Mouse (Mus musculus): ENCODE results near the gene A930009A15Rik.

Gene A930009A15Rik

GRCm38 (mm10) chr10:115569712-115570491, at the start of gene A930009A15Rik:
Gene A930009A15Rik, plus strand, starts transcription at chr10:115569986.
- DNase-seq (ENCODE audit: low spot score), result no peak

DNA sequence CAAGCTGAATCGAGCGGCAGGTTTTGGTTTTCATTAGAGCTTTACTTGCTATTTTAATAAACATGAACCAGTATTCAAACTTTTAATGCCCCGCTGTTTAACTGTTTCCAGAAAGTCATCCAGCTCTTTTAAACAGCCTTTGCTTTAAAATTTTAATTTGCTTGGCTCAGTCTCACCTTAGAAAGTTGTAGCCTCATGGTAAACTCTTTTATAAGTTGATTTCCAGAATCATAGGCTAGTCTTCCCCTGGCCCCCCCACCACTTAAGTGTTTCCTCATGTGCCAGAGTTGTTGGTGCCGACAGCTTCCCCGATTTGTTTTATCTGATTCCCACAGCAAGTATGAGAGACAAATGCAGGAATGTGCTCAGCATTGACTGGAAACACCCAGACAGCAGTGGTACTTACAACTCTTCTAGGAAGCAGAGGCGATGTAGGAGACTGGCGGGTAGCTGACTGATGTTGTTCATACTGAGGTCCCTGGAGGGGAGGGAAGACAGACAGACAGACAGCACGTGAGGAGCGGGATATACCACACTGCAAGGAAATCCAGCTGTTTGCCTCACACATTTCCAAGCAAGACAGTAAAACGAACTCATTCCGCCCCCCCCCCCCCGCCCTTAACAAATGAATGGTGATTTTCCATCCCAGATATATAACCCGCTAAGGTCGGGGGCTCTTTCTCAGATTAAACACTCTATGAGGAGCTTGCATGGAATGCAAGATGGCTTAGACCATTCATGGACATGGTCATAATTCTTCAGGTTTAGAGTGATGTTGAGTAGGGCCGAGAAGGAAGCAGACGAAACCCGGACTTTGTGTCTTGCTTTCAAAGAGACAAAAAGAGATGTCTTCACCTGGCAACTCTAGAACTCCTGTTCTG, 49.3 kb upstream of the A930009A15Rik start:
- DNase-seq (ENCODE audit: low spot score), result no peak

DNA sequence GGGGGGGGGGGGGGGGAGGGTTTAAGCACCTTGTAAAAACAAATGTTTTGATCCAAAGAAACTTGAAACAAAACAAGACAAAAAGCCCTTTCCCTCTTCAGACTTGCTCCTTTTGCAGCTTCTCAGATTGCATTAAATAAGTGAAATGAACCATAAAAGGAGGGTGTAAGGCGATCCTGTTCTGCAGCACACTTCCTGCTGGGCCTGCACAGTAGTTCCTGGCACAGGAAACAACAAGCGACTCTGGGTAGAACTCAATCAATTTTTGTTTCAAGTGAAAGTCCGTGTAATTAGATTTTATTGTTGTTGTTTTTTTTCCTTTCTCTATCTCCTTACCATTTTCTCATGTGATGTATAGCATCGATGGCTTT, 48.7 kb upstream of the A930009A15Rik start:
- DNase-seq (ENCODE audit: low spot score), result no peak

DNA sequence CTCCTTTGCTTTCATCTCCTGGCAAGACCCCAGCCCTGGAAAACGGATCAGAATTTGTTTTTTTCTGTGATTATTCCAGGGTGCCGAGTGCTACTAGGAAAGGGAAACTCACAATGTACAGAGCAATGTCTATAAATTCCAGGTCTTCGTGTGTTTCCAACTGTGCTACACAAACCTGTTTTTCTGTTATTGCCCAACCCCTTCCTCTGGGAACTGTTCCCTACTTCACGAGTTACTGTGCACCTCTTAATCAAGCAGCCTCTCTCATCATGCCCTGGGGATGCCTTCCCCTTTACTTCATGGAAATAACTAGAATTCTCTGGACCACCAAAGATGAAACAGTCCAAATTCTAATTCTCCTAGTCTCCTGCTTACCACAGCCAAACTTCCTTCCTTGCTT, 40.9 kb upstream of the A930009A15Rik start:
- DNase-seq (ENCODE audit: low spot score), result no peak

DNA sequence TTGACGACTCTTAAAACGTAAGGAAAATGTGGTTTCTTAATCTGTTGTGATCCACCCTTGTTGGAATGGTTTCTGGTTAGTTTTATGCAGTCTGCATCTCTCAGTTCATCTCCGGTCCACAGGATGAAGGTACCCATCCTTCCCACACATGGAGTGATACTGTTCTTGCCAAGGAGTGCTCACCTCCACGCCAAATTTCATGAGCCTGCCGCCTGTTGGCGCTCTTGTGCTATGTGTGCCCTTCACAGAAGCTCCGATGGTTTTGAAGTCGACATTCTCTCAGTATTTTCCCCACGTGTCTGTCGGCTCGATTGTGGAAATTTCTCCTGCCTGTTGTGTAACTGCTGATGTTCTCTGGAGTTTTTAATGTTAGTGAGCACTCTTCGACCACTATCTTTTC, 40.0 kb upstream of the A930009A15Rik start:
- DNase-seq (ENCODE audit: low spot score), result no peak

GRCm38 (mm10) chr10:115530746-115531145, 39.0 kb upstream of the A930009A15Rik start:
- DNase-seq (ENCODE audit: low spot score), result no peak

GRCm38 (mm10) chr10:115542917-115543316, 26.9 kb upstream of the A930009A15Rik start:
- no peak for DNase-seq (ENCODE audit: low spot score)

DNA sequence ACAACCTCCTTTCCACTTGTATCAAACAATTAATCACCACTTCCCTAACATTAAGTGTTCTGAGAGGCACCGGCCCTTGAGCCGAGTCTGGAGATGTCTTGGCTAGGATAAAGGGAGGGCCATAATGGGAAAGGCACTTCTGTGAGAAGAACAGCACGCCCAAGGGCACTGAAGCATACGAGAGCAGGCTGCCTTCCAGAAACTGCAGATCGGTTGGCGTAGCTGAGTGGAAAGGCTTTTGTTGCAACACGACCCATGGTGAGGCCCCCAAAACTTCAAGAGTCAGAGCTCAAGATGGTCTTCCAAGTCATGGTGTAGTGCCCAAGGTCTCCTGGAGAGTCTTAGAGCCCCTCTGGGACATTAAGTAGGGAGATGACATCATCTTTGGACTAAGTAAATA, 19.5 kb upstream of the A930009A15Rik start:
- no peak for DNase-seq (ENCODE audit: low spot score)

DNA sequence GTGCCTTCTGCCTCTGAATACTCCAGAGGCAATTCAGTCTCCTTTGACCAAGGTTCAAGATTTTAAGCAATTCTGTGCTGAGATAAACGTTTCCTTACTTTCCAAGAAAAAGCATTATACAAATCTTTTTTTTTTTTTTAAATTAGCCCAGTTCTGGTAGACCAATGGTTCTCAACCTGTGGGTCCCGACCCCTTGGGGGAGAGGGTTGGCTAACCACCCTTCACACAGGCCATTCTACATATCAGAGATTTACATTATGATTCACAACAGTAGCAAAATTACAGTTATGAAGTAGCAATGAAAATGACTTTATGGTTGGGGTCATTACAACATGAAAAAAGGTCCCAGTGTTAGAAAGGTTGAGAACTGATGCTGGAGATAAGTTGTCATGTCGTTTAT, 18.7 kb upstream of the A930009A15Rik start:
- DNase-seq (ENCODE audit: low spot score), result no peak

- no peak for DNase-seq (ENCODE audit: low spot score)
Observed at GRCm38 (mm10) chr10:115553352-115554113, 16.3 kb upstream of the A930009A15Rik start.

DNA sequence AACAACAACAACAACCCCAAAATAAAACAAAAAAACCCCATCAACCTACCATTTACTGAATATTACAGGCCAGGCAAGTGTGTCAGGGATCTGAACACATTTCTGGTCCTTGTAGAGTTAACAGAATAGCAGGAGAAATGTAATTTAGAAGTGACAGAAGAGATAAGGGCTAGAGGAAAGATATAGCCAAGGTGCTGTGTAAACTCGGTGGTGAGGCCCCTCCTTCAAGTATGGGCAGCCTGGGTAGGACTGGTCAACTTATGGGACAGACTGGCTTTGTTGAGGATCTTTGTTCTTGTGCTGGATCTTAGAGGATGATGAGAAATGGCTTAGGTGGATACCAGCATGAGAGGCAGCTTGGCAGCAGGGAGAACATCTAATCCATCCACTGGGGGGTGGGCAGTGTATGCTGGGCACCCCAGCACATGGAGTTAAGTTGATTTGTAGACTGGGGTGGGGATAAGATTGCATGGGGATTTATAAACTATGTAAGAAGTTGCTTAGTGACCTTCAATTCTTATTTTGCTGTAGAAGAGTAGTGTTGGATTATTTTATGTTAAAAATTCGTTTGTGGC, 14.5 kb upstream of the A930009A15Rik start:
- no peak for DNase-seq (ENCODE audit: low spot score)

GRCm38 (mm10) chr10:115556738-115557242, 13.0 kb upstream of the A930009A15Rik start:
- DNase-seq (ENCODE audit: low spot score), result no peak

DNA sequence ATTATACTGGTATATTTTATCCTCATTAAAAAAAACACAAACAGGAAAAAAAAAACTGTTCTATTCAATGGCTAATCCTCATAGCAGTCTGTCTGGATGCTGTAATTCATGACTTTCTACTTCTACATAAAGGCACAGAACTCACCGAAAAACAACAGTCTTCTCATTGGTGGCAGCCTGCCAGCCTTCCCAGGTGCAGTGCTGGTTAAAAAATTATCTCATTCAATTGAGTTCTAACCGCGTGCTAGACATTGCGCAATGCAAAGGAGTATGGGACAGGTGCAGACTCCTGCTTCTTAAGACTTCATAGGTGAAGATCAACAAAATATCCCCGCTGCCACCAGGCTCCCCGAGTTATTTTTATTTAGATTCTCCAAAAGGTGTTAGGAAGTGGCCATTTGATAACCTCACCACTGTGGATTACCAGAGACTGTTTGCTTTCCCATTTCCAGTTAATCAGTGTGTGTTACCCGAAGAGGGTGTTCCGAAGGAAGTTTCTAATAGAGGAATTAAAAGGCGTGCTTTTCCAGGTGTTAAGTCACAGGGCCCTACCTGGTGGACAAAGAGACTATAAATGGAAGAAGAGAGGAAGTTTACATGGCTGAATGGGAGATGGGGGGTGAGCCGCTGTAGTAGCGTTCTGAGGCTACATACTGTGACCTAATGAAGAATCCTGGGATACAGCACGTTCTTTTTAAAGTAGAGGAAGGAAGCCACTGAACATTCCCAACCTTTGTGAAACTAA, 8.5 kb upstream of the A930009A15Rik start:
- no peak for DNase-seq (ENCODE audit: low spot score)

GRCm38 (mm10) chr10:115562911-115563686, 6.7 kb upstream of the A930009A15Rik start:
- DNase-seq (ENCODE audit: low spot score), result no peak

- DNase-seq (ENCODE audit: low spot score), result no peak
Observed at GRCm38 (mm10) chr10:115563961-115564360, 5.8 kb upstream of the A930009A15Rik start.

DNA sequence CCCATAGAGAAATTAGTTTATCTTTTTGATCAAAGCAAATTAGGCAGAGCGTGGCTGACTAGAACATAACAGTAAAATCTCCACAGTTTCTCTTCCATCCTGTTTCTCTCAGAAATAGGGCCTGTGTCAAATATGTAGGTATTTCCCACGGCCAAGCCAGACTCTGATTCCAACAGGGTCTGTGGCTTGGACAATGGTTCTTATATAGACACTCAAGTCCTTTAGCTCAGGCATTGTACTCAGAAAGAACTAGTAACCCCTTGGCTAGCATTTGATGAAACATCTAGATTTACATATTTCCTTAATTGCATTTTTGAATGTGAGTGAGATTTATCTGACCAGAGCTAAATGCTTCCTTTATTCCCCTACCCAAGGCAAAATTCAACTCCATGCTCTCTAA, 791 bp downstream of the A930009A15Rik start:
- DNase-seq (ENCODE audit: low spot score), result no peak

- DNase-seq (ENCODE audit: low spot score), result no peak
Observed at GRCm38 (mm10) chr10:115571317-115571716, 1.5 kb downstream of the A930009A15Rik start.

DNA sequence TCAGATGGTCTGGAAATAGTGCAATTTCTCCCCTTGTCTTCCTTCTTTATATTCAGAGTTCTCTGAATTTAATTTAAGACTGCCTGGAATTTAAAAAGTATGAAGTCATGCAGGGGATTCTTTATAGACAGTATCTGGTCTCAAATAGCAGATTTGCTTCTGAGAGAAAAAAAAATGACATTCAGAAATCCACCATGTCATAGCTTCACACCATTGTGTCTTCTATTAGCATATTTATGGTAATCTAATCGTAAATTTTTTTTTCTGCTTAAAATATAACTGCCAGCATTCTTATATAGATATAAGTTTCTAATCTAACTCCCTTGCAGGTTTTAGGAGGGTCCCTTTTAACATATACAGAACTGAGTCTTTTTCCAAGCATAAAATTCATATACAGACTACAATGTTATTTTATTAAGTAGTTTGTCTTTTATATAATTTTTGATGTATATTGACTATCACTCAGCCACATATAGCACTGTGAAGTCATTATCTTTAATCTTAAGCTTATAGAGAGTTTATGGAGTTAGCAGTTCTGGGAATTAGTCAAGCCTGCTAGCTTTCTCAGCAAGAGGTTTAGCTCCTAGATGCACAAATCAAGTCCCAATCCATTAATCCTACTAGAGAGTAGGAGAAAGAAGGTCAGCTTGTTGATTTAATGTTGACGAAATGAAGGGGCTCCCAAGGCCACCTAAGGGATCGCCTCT, 2.1 kb downstream of the A930009A15Rik start:
- DNase-seq (ENCODE audit: low spot score), result no peak

GRCm38 (mm10) chr10:115579076-115579475, 9.3 kb downstream of the A930009A15Rik start:
- no peak for DNase-seq (ENCODE audit: low spot score)

DNA sequence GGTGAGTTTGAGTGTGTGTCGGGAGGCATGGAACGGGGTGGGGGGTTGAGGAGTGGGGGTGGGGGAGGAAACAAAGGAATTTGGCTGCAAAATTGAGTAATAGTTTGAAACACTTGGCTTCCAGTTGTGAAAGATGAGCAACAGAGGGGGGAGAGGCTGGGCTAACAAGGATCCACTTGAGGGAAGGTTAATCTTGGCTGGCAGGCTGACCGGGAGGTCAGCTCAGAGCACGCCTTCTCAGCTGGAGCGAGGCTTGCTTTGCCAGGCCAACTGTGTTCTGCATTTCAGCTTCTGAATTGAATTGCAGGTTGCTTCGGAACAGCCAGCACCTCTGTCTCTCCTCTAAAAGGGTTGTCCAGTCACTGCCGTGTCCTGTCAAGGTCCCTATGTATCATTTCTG, 9.7 kb downstream of the A930009A15Rik start:
- no peak for DNase-seq (ENCODE audit: low spot score)
